Mouse (Mus musculus) CH12.LX (cell line): ENCODE data around the gene Neurl1a. TPM values are rescaled to one million over a fixed set of nuclear protein-coding genes. Genes with fewer than 3 reads are reported as not detected.

Experiments
- DNase-seq: peaks from one replicate; pipeline ENCODE4 v3.0.0-alpha.2; 2013; ENCODE audit errors: extremely low read depth
- H3K27ac ChIP-seq: 2 replicates; pipeline ENCODE4 v1.5.1; 2012; ENCODE audit warnings: low read depth, mild to moderate bottlenecking, control low read depth, moderate library complexity; ENCODE audit not compliant: insufficient read depth
- H3K27me3 ChIP-seq: replicated peaks from 2 replicates; pipeline ENCODE3; 2012; ENCODE audit warnings: inconsistent platforms
- H3K36me3 ChIP-seq, 2 experiments: replicated peaks in 1 of 2; 2 replicates each; pipeline versions ENCODE3 to v1.6.1; 2012; ENCODE audit warnings: inconsistent platforms in 1 of 2, low read length in 1 of 2, mild to moderate bottlenecking in 1 of 2, mixed read lengths in 1 of 2, moderate library complexity in 1 of 2; ENCODE audit not compliant: control insufficient read depth in 1 of 2, insufficient read depth in 1 of 2
- H3K4me1 ChIP-seq, 2 experiments: 2 replicates each; pipeline ENCODE4 v1.6.1; 2012; ENCODE audit warnings: inconsistent platforms in 1 of 2, moderate library complexity in 1 of 2; ENCODE audit not compliant: insufficient read depth in 2 of 2, control insufficient read depth in 1 of 2
- H3K4me2 ChIP-seq: 2 replicates; pipeline ENCODE4 v1.6.1; 2012; ENCODE audit warnings: low read depth, mild to moderate bottlenecking, control low read depth; ENCODE audit not compliant: poor library complexity, insufficient read depth, severe bottlenecking
- H3K4me3 ChIP-seq, 3 experiments: fragments of 150-350 bp in 1 of 3; sonication (generic) in 1 of 3; replicated peaks in 1 of 3; 2 replicates each; pipeline versions ENCODE3 to v1.5.1; 2011 to 2012; ENCODE audit warnings: low read depth in 2 of 3, low read length in 2 of 3, mild to moderate bottlenecking in 2 of 3, moderate library complexity in 2 of 3, control low read depth in 1 of 3, improper control_type of control experiment in 1 of 3, inconsistent platforms in 1 of 3, mixed read lengths in 1 of 3; ENCODE audit not compliant: poor library complexity in 1 of 3
- H3K79me2 ChIP-seq: replicated peaks from 2 replicates; pipeline ENCODE4 v1.6.1; 2012; ENCODE audit warnings: mild to moderate bottlenecking, moderate library complexity; ENCODE audit not compliant: control insufficient read depth, poor library complexity, insufficient read depth, severe bottlenecking; ENCODE audit errors: extremely low read depth
- H3K9ac ChIP-seq: 2 replicates; pipeline ENCODE4 v1.6.1; 2012; ENCODE audit warnings: low read depth, mild to moderate bottlenecking, control low read depth, moderate library complexity; ENCODE audit not compliant: insufficient read depth
- H3K9me3 ChIP-seq: replicated peaks from 2 replicates; pipeline ENCODE3; 2012; ENCODE audit warnings: low read length, inconsistent platforms, mixed read lengths
- EP300 ChIP-seq: IDR thresholded peaks from 2 replicates; pipeline ENCODE4 v1.6.1; 2011; ENCODE audit warnings: low read length, improper control_type of control experiment
- IRF4 ChIP-seq: IDR thresholded peaks from 2 replicates; pipeline ENCODE4 v1.6.1; 2014; ENCODE audit warnings: low read depth, mild to moderate bottlenecking, inconsistent platforms, low read length, improper control_type of control experiment
- KAT2A ChIP-seq: IDR thresholded peaks from 2 replicates; pipeline ENCODE4 v1.6.1; 2012; ENCODE audit warnings: low read length, improper control_type of control experiment, inconsistent platforms; ENCODE audit not compliant: insufficient replicate concordance
- MAFK ChIP-seq: IDR thresholded peaks from 2 replicates; pipeline ENCODE4 v1.6.1; 2011; ENCODE audit warnings: low read length, improper control_type of control experiment; ENCODE audit not compliant: insufficient replicate concordance
- MAX ChIP-seq: IDR thresholded peaks from 2 replicates; pipeline ENCODE4 v1.6.1; 2011; ENCODE audit warnings: low read length, improper control_type of control experiment
- MAZ ChIP-seq: IDR thresholded peaks from 2 replicates; pipeline ENCODE4 v1.6.1; 2012; ENCODE audit warnings: low read depth, mild to moderate bottlenecking, inconsistent platforms, low read length, improper control_type of control experiment, moderate library complexity
- MYC ChIP-seq: IDR thresholded peaks from 2 replicates; pipeline ENCODE4 v1.6.1; 2011; ENCODE audit warnings: low read depth, mild to moderate bottlenecking, improper control_type of control experiment, low read length
- NRF1 ChIP-seq: IDR thresholded peaks from 2 replicates; pipeline ENCODE4 v1.6.1; 2014; ENCODE audit warnings: low read depth, mild to moderate bottlenecking, inconsistent platforms, low read length, improper control_type of control experiment, moderate library complexity
- POLR2A ChIP-seq: IDR thresholded peaks from 2 replicates; pipeline ENCODE4 v1.6.1; 2011; ENCODE audit warnings: low read depth, mild to moderate bottlenecking, improper control_type of control experiment, low read length
- SIN3A ChIP-seq: IDR thresholded peaks from 2 replicates; pipeline ENCODE4 v1.6.1; 2012; ENCODE audit warnings: low read length, improper control_type of control experiment, inconsistent platforms
- SMC3 ChIP-seq: IDR thresholded peaks from 2 replicates; pipeline ENCODE4 v1.6.1; 2011; ENCODE audit warnings: low read depth, low read length, improper control_type of control experiment
- TBP ChIP-seq: conservative IDR thresholded peaks from 2 replicates; pipeline ENCODE4 v1.6.1; 2011; ENCODE audit warnings: low read depth, low read length, improper control_type of control experiment
- UBTF ChIP-seq: IDR thresholded peaks from 2 replicates; pipeline ENCODE4 v1.6.1; 2012; ENCODE audit warnings: low read depth, mild to moderate bottlenecking, inconsistent platforms, low read length, improper control_type of control experiment, moderate library complexity
- ZC3H11A ChIP-seq: IDR thresholded peaks from 2 replicates; pipeline ENCODE4 v1.6.1; 2012; ENCODE audit warnings: low read depth, mild to moderate bottlenecking, inconsistent platforms, low read length, improper control_type of control experiment
- ZMIZ1 ChIP-seq: IDR thresholded peaks from 2 replicates; pipeline ENCODE4 v1.6.1; 2012; ENCODE audit warnings: low read depth, mild to moderate bottlenecking, inconsistent platforms, low read length, improper control_type of control experiment
- ZNF384 ChIP-seq: IDR thresholded peaks from 2 replicates; pipeline ENCODE4 v1.6.1; 2012; ENCODE audit warnings: low read depth, low read length, improper control_type of control experiment, inconsistent platforms
- dilution Hi-C: fragments of 300-500 bp; cut with MboI; formaldehyde crosslinking; loops from 2 replicates; pipeline ENCODE4 v1.14.3; 2020; ENCODE audit warnings: low sequenced_read_pairs; ENCODE audit not compliant: extremely low pct_unique_long_range_greater_than_20kb, extremely low pct_ligation_motif_present
- in situ Hi-C: fragments of 300-500 bp; cut with MboI; formaldehyde crosslinking; loops from 3 replicates; pipeline ENCODE4 v1.14.3; 2019; ENCODE audit warnings: low sequenced_read_pairs, low pct_ligation_motif_present, low pct_unique_long_range_greater_than_20kb, mixed read lengths
- polyA plus RNA-seq: library from polyadenylated mRNA; unstranded; fragments of >175 nt; gene quantifications from 2 replicates; pipeline ENCODE4 v1.2.1, GENCODE M21; 2012; ENCODE audit warnings: low read depth; ENCODE audit not compliant: insufficient read length
- total RNA-seq, 2 experiments: library from RNA; depleted of rRNA; stranded (reverse); fragments of 300-350 nt in 1 of 2; fragments of >200 nt in 1 of 2; gene quantifications; 2 replicates each; pipeline ENCODE4 v1.2.3; 2012 to 2014

Neurl1a gene
- total and polyA plus RNA-seq, 3 experiments, result 0.05 to 0.13 TPM; not detected in 1

- no peak overlapping the region for H3K27ac ChIP-seq
- no peak overlapping the region for H3K4me3 ChIP-seq
- DNase-seq, result no peak
- H3K79me2 ChIP-seq, result no peaks in the 10 kb centered on the region
- H3K9me3 ChIP-seq, result no peaks in the 10 kb centered on the region
- in situ Hi-C loops, result no loop called here
- H3K4me2 ChIP-seq, result no peak overlapping the region
- no peaks in the 10 kb centered on the region for H3K4me1 ChIP-seq
- TF ChIP-seq ZMIZ1 (no peak), POLR2A (no peak), KAT2A (no peak), ZC3H11A (no peak), TBP (no peak), SMC3 (no peak), UBTF (no peak), NRF1 (no peak), MAX (no peak), ZNF384 (no peak), MAZ (no peak)
- TF ChIP-seq, all 38 proteins: peak for 0
- no peak overlapping the region for H3K9ac ChIP-seq
- dilution Hi-C loops, result no loop called here
- H3K27me3 ChIP-seq, result peaks cover 27% of the 10 kb centered on the region
- no peaks in the 10 kb centered on the region for H3K36me3 ChIP-seq
These were observed 61.5 kb downstream of the Neurl1a start for GRCm38 (mm10) chr19:47240076-47240475.

DNA sequence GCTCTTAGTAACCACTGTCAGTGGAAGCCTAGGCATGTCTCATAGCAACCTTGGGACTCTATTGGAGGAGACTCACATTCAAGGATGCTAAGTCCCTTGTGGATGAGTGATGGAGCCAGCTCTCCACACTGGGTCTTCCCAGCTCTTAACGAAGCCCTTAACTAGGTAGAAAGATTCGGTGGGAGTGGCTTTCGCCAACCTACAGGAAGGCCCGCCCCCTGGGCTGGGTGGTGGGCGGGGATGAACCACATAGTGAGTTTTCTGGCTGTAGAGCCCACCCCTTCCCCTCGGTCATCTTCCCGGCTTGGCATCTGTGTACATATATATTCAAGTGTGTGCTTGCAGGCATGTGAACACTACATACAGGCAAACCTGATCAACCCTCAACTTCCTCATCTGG lies 62.3 kb downstream of the Neurl1a start:
- in situ Hi-C loops, result no loop called here
- H3K4me2 ChIP-seq, result no peak overlapping the region
- no peak overlapping the region for H3K4me3 ChIP-seq
- H3K27ac ChIP-seq, result no peak overlapping the region
- no peaks in the 10 kb centered on the region for H3K36me3 ChIP-seq
- DNase-seq, result no peak
- dilution Hi-C loops, result no loop called here
- H3K27me3 ChIP-seq, result peaks cover 25% of the 10 kb centered on the region
- no peaks in the 10 kb centered on the region for H3K9me3 ChIP-seq
- H3K4me1 ChIP-seq, result no peaks in the 10 kb centered on the region
- TF ChIP-seq IRF4 (no peak), ZNF384 (no peak), EP300 (no peak)
- H3K9ac ChIP-seq, result no peak overlapping the region
- H3K79me2 ChIP-seq, result no peaks in the 10 kb centered on the region

GRCm38 (mm10) chr19:47242227-47242626 lies 63.6 kb downstream of the Neurl1a start:
- Histone ChIP-seq H3K79me2 (no peaks in the 10 kb centered on the region), H3K4me2 (no peak overlapping the region), H3K4me3 (no peak overlapping the region), H3K36me3 (no peaks in the 10 kb centered on the region), H3K9me3 (no peaks in the 10 kb centered on the region), H3K4me1 (peaks cover 0 to 4% of the 10 kb centered on the region in 2 experiments; a peak in 3 of 4 replicates), H3K9ac (no peak overlapping the region), H3K27me3 (peaks cover 16% of the 10 kb centered on the region), H3K27ac (no peak overlapping the region)
- in situ Hi-C loops, result no loop called here
- DNase-seq, result no peak
- TF ChIP-seq SIN3A, result no peak
- TF ChIP-seq MYC, result no peak
- no peak for TF ChIP-seq EP300
- no peak for TF ChIP-seq POLR2A
- no peak for TF ChIP-seq TBP
- TF ChIP-seq MAFK, result no peak
- dilution Hi-C loops, result no loop called here
